Mouse (Mus musculus) hindbrain, embryonic 16.5 days (tissue): ENCODE data around the gene Slc44a4. TPM values are rescaled to one million over a fixed set of nuclear protein-coding genes. Genes with fewer than 3 reads are reported as not detected.
A peak's percentile ranks its signal among the peaks of the same experiment; 100 is the strongest.

Experiments used
- ATAC-seq: fragments of 200-750 bp; cut with Nextera tagmentation; 2 replicates; pipeline ENCODE4 v1.8.0; 2017; ENCODE audit warnings: moderate TSS enrichment, moderate library complexity
- H3K27ac ChIP-seq: fragments of 300-500 bp; sonication (generic); 2 replicates; pipeline ENCODE4 v1.5.1; 2014; ENCODE audit warnings: low read depth, mild to moderate bottlenecking, control low read depth, low read length, moderate library complexity
- H3K27me3 ChIP-seq: fragments of 300-500 bp; sonication (generic); replicated peaks from 2 replicates; pipeline ENCODE4 v1.6.1; 2014; ENCODE audit warnings: low read length; ENCODE audit not compliant: control insufficient read depth, insufficient read depth
- H3K36me3 ChIP-seq: fragments of 300-500 bp; sonication (generic); 2 replicates; pipeline ENCODE4 v1.6.1; 2014; ENCODE audit warnings: mild to moderate bottlenecking, low read length, moderate library complexity, mixed read lengths; ENCODE audit not compliant: control insufficient read depth, insufficient read depth
- H3K4me1 ChIP-seq: fragments of 300-500 bp; sonication (generic); 2 replicates; pipeline ENCODE4 v1.6.1; 2014; ENCODE audit warnings: low read depth, low read length; ENCODE audit not compliant: control insufficient read depth, insufficient read depth
- H3K4me2 ChIP-seq: fragments of 300-500 bp; sonication (generic); 2 replicates; pipeline ENCODE4 v1.6.1; 2014; ENCODE audit warnings: mild to moderate bottlenecking, low read length, control low read depth, moderate library complexity
- H3K4me3 ChIP-seq: fragments of 300-500 bp; sonication (generic); 2 replicates; pipeline ENCODE4 v1.5.1; 2014; ENCODE audit warnings: mild to moderate bottlenecking, low read length, control low read depth, moderate library complexity
- H3K9ac ChIP-seq: fragments of 300-500 bp; sonication (generic); 2 replicates; pipeline ENCODE4 v1.6.1; 2014; ENCODE audit warnings: low read depth, mild to moderate bottlenecking, control low read depth, low read length, moderate library complexity
- H3K9me3 ChIP-seq: fragments of 300-500 bp; sonication (generic); 2 replicates; pipeline ENCODE4 v1.6.1; 2014; ENCODE audit warnings: mild to moderate bottlenecking, low read length, moderate library complexity; ENCODE audit not compliant: control insufficient read depth
- WGBS: fragments of 180-500 bp; shearing (Covaris S2); extraction: QIAGEN DNeasy Blood & Tissue Kit; methylation state at CpG from one replicate; pipeline ENCODE4 v1.1.7; 2014; 5-methylcytosine and 5-hydroxymethylcytosine counted together
- polyA plus RNA-seq: library from polyadenylated mRNA; unstranded; fragments of >200 nt; fragmentation: Nextera tagmentation; extraction: Ambion mirVana; gene quantifications from 2 replicates; pipeline ENCODE4 v1.2.1, GENCODE M21; 2015

The Slc44a4 gene
- polyA plus RNA-seq, 1 experiment from 2014 or later, result 0.21 TPM

DNA sequence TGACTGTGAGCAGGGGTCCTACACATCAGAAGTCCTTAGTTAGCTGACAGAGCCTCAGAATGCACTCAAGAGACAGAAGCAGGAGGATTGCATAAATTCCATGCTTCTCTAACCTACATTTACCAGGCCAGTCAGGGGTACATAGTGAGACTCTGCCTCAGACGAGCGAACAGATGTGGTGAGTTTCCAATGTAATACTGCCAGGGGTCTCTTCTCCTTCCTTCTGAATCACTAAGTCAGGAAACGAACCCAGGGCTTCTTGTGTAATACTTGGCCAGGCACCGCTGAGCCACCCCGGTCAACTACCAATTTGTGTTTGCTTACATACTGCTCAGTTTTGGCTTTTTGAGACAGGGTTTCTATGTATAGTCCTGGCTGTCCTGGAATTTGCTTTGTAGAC lies 26.3 kb upstream of the Slc44a4 start:
- no peak overlapping the region for H3K4me3 ChIP-seq
- ATAC-seq, result no peak
- 89% methylated on average over 5 of the region's 5 CpGs for WGBS
- H3K27me3 ChIP-seq, result no peaks in the 10 kb centered on the region
- H3K36me3 ChIP-seq, result no peaks in the 10 kb centered on the region
- H3K27ac ChIP-seq, result no peak overlapping the region
- H3K4me1 ChIP-seq, result no peaks in the 10 kb centered on the region
- H3K4me2 ChIP-seq, result no peak overlapping the region
- H3K9me3 ChIP-seq, result no peaks in the 10 kb centered on the region
- H3K9ac ChIP-seq, result no peak overlapping the region

DNA sequence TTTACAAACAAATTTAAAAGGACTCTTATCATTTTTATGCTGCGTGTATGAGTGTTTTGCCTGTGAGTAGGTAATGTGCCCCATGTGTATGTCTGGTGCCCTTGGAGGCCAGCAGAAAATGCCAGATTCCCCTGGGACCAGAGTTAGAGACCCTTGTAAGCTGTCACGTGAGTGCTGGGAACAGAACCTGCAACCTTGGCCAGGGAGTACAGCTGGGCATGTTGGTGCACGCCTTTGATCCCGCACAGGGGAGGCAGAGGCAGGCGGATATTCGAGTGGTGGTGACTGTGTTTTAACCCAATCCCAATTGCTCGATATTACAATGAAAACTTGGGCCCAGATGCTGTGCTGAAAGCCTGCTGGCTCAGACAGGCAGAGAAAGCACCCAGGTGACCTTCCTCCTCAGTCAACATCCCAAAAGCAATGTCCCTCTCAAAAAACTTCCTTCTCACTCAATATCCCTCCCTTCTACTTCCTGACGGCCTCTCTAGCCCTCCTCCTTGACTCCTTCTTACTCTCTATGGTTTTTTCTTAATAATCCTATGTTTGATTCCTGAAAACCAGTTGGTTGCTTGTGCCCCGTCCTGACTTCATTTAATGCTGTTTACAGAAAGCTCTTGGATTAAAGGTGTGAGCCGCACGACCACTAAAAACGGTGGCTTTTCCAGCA lies 24.1 kb upstream of the Slc44a4 start:
- Histone ChIP-seq H3K4me3 (no peak overlapping the region), H3K27ac (no peak overlapping the region), H3K4me1 (peaks cover 3% of the 10 kb centered on the region), H3K27me3 (no peaks in the 10 kb centered on the region), H3K36me3 (no peaks in the 10 kb centered on the region), H3K9me3 (no peaks in the 10 kb centered on the region), H3K4me2 (no peak overlapping the region), H3K9ac (no peak overlapping the region)
- no peak for ATAC-seq
- 86% methylated on average over 12 of the region's 12 CpGs for WGBS

DNA sequence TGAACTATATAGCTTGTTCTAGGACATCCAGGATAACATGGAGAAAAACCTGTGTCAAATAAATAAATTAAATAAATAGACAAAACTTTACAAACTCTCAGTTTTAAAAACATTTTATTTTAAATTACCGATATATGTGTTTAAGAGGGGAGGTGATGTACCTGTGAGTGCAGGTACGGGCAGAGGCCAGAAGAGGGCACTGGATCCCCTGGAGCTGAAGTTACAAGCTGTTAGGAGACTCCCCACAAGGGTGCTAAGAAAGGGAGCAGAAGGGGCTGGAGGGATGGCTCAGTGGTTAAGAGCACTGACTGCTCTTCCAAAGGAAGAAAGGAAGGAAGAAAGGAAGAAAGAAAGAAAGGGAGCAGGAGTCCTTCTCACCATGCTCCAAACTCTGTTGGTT lies 22.9 kb upstream of the Slc44a4 start:
- Histone ChIP-seq H3K4me3 (no peak overlapping the region), H3K36me3 (peaks cover 2% of the 10 kb centered on the region; the same call in 1 of the 2 replicates), H3K4me1 (peaks cover 15% of the 10 kb centered on the region), H3K4me2 (no peak overlapping the region), H3K27ac (no peak overlapping the region), H3K9me3 (no peaks in the 10 kb centered on the region), H3K9ac (no peak overlapping the region), H3K27me3 (no peaks in the 10 kb centered on the region)
- WGBS, result 96% methylated on average over 2 of the region's 2 CpGs
- ATAC-seq, result no peak

DNA sequence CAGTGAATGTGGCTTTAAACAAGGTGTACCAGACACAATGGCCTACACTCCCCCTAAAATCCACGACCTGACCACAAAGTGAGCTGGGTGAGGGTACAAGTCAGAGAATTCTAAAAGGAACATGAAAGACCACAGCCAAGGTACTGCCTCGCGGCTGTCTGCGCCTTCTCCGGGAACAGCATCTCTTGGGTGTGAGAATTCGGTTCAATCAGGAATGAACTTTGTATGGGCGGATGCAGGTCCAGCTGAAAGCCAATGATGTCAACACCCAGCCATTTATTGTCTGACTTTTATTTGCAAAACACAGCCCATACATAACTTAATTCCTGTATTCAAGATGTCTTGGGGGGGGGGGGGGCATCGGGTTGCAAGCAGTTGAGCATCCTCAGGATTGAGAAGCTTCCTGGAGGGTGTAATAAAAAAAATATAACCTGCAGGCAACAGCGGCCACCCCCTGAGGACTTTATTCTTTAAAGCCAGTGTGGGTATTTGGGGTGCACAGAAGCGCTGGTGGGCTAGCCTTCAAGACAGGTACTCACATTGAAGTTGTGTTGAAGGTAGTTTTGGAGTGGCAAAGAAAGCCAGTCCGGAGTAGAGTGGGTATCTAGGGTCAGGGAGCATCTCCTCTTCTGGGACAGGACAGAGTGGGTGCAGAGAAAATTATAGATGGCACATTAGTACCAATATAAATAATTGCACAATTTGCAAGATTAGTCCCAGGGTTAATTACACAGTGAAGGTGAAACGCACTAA lies 21.0 kb upstream of the Slc44a4 start:
- H3K4me2 ChIP-seq, result peak overlapping the region; percentile 67
- 75% methylated on average over 12 of the region's 12 CpGs for WGBS
- no peaks in the 10 kb centered on the region for H3K9me3 ChIP-seq
- peak overlapping the region; percentile 79; the same call in 1 of the 2 replicates for H3K4me3 ChIP-seq
- ATAC-seq, result no peak
- no peaks in the 10 kb centered on the region for H3K27me3 ChIP-seq
- H3K4me1 ChIP-seq, result peaks cover 29% of the 10 kb centered on the region
- peak overlapping the region; percentile 80 for H3K27ac ChIP-seq
- H3K36me3 ChIP-seq, result peaks cover 3% of the 10 kb centered on the region; the same call in 1 of the 2 replicates
- peak overlapping the region; percentile 62 for H3K9ac ChIP-seq

DNA sequence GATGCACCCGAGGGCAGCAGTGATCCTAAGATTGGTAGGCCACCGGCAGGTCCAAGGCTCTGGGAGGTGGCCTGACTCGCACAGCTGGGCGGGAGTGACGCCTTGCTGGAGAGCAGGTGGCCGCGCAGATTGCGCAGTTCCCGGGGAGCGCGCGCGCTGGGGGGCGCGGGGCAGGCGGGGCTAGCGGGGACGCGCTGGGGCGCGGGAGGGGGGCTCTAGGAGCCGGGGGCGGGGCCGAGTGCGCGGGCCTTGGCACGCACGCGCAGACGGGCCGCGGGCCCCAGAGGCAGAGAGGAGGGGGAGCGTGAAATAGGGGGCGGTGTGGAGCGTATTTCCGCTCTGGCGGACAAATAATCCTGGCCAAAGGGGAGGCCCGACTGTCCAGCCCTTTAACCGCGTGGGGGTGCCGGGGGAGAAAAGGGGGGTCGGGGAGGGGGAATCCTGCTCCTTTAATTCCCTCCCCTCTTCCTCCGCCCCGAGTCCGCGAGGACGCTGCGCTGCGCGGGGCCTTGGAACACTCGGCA lies 20.1 kb upstream of the Slc44a4 start:
- H3K4me1 ChIP-seq, result peaks cover 29% of the 10 kb centered on the region
- peak; percentile 91 for ATAC-seq
- H3K27ac ChIP-seq, result peak overlapping the region; percentile 97
- peak overlapping the region; percentile 67 for H3K4me2 ChIP-seq
- H3K4me3 ChIP-seq, result peak overlapping the region; percentile 79
- no peaks in the 10 kb centered on the region for H3K9me3 ChIP-seq
- H3K36me3 ChIP-seq, result peaks cover 3% of the 10 kb centered on the region; the same call in 1 of the 2 replicates
- WGBS, result under 1% methylated on average over 29 of the region's 51 CpGs
- peak overlapping the region; percentile 93 for H3K9ac ChIP-seq
- no peaks in the 10 kb centered on the region for H3K27me3 ChIP-seq

DNA sequence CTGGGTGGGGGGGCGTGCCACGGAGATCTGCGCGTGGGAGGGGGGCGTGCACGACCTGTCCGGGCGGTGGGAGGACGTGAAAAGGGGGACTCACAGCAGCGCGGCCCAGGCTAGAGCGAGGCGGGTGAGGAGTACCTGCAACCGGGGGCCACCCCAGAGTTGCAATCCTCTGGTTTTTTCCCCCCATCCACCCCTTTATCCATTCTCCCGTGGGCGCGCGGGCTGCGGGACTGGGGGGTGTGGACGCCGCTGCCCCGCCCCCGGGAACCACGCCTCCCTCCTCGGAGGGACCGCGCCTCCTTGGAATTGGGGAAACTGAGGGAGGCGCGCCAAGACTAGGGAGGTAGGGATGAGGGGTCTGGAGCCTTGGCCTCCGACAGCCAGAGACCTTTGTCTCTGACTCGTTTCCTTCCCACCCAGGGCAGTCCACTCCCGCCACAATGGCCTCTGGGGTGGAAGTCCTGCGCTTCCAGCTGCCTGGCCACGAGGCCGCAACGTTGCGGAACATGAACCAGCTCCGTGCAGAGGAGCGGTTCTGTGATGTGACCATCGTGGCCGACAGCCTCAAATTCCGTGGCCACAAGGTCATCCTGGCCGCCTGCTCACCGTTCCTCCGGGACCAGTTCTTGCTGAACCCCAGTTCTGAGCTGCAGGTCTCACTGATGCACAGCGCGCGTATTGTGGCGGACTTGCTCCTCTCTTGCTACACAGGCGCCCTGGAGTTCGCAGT lies 19.3 kb upstream of the Slc44a4 start:
- Histone ChIP-seq H3K4me1 (peaks cover 31% of the 10 kb centered on the region), H3K27me3 (no peaks in the 10 kb centered on the region), H3K9ac (peak overlapping the region; percentile 93), H3K4me2 (peak overlapping the region; percentile 67), H3K4me3 (peak overlapping the region; percentile 79), H3K27ac (peak overlapping the region; percentile 97), H3K9me3 (no peaks in the 10 kb centered on the region), H3K36me3 (peaks cover 3% of the 10 kb centered on the region; the same call in 1 of the 2 replicates)
- peak; percentile 21 for ATAC-seq
- 4% methylated on average over 51 of the region's 51 CpGs for WGBS

DNA sequence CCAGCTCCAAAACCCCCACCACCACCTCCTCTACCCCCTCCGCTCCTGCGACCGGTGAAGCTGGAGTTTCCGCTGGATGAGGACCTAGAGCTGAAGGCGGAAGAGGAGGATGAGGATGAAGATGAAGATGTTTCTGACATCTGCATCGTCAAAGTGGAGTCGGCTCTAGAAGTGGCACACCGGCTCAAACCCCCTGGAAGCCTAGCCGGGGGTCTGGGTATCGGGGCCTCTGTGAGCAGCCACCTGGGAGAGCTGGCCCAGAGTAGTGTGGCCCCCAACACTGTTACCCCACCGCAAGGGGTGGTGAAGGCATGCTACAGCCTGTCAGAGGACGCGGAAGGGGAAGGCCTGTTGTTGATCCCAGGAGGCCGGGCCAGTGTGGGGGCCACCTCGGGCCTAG lies 18.5 kb upstream of the Slc44a4 start:
- no peak for ATAC-seq
- H3K4me1 ChIP-seq, result peaks cover 37% of the 10 kb centered on the region
- WGBS, result 89% methylated on average over 15 of the region's 15 CpGs

DNA sequence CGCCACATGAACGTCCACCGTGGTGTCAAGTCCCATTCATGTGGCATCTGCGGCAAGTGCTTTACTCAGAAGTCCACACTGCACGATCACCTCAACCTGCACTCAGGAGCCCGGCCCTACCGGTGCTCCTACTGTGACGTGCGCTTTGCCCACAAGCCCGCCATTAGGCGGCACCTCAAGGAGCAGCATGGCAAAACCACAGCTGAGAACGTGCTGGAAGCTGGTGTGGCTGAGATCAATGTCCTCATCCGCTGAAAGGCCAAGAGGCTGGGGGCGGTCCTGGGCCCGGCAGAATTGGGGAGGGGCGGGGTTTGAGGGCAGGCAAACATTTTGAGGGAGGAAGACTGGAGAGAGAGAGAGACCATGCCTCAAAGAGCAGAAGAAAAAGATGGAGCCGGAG lies 17.9 kb upstream of the Slc44a4 start:
- H3K27me3 ChIP-seq, result no peaks in the 10 kb centered on the region
- no peak overlapping the region for H3K4me3 ChIP-seq
- H3K36me3 ChIP-seq, result peaks cover 3% of the 10 kb centered on the region; the same call in 1 of the 2 replicates
- H3K4me1 ChIP-seq, result peaks cover 37% of the 10 kb centered on the region
- 87% methylated on average over 17 of the region's 17 CpGs for WGBS
- no peak overlapping the region; the same call in 1 of the 2 replicates for H3K9ac ChIP-seq
- ATAC-seq, result no peak
- H3K4me2 ChIP-seq, result peak overlapping the region; percentile 67
- no peaks in the 10 kb centered on the region for H3K9me3 ChIP-seq
- no peak overlapping the region for H3K27ac ChIP-seq

More for the DNA sequence above, 18.5 kb upstream of the Slc44a4 start:
- Histone ChIP-seq H3K27me3 (no peaks in the 10 kb centered on the region), H3K9me3 (no peaks in the 10 kb centered on the region), H3K36me3 (peaks cover 3% of the 10 kb centered on the region; the same call in 1 of the 2 replicates), H3K4me3 (peak overlapping the region; percentile 79), H3K27ac (peak overlapping the region; percentile 97), H3K4me2 (peak overlapping the region; percentile 67), H3K9ac (peak overlapping the region; percentile 93)
